Mouse (Mus musculus) embryonic fibroblast, embryonic 13.5 days (primary cell): ENCODE data around the gene Samm50. TPM values are rescaled to one million over a fixed set of nuclear protein-coding genes. Genes with fewer than 3 reads are reported as not detected.

Experiments
- H3K27ac ChIP-seq: 2 replicates; pipeline ENCODE4 v1.5.1; 2012; ENCODE audit warnings: low read length, control low read depth, inconsistent platforms; ENCODE audit not compliant: insufficient read depth
- H3K4me1 ChIP-seq: 2 replicates; pipeline ENCODE4 v1.6.1; 2011; ENCODE audit warnings: low read length; ENCODE audit not compliant: control insufficient read depth, insufficient read depth
- H3K4me3 ChIP-seq: 2 replicates; pipeline ENCODE4 v1.5.1; 2011; ENCODE audit warnings: mild to moderate bottlenecking, control low read depth, low read length; ENCODE audit not compliant: insufficient read depth
- CTCF ChIP-seq: IDR thresholded peaks from 2 replicates; pipeline ENCODE4 v1.5.1; 2011; ENCODE audit warnings: mild to moderate bottlenecking, control low read depth, low read length, moderate library complexity, borderline replicate concordance; ENCODE audit not compliant: insufficient read depth
- POLR2A ChIP-seq: IDR thresholded peaks from 2 replicates; pipeline ENCODE4 v1.6.1; 2011; ENCODE audit warnings: low read depth, mild to moderate bottlenecking, control low read depth, low read length, moderate library complexity
- polyA plus RNA-seq: library from polyadenylated mRNA; stranded (reverse); fragments of >200 nt; gene quantifications from 2 replicates; pipeline ENCODE4 v1.2.4, GENCODE M21; 2011; ENCODE audit warnings: low read depth; ENCODE audit not compliant: missing spikeins, insufficient read length

The Samm50 gene
- polyA plus RNA-seq, 1 experiment: 69.0 TPM

DNA sequence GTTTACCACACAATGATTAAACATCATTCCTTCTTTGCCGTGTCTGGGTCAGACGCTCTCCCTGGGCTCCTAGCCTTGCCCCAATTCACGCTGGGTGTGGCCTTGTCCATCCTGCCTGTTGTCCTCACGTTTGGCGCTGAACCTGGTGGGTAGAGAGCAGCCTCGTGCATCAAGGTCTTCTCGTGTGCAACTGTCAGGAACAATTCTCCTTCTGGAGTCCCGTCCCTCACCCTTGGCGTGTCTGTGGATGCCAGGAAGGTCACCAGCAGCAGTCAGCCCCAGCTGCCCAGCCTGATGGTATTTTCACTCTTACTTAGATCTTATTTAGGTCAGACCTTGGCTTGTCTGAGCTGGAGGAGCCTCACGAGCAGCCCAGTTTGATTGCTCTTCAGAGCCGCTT, 73.1 kb downstream of the Samm50 start:
- H3K4me3 ChIP-seq: no peak overlapping the region
- no peaks in the 10 kb centered on the region for H3K4me1 ChIP-seq
- TF ChIP-seq CTCF: no peak
- TF ChIP-seq POLR2A: no peak
- H3K27ac ChIP-seq: no peak overlapping the region

- TF ChIP-seq POLR2A (no peak), CTCF (no peak)
- no peaks in the 10 kb centered on the region for H3K4me1 ChIP-seq
- no peak overlapping the region for H3K27ac ChIP-seq
These were observed 74.2 kb downstream of the Samm50 start for GRCm38 (mm10) chr15:84266290-84266689.

More at GRCm38 (mm10) chr15:84266290-84266689, 74.2 kb downstream of the Samm50 start:
- H3K4me3 ChIP-seq: no peak overlapping the region

Other genes with a start within 250 kb of the Samm50 start
- not detected in 2 replicates for gene Efcab6, start 126.9 kb upstream of the Samm50 start, polyA plus RNA-seq
- 1.0 and 3.6 TPM in 2 replicates for gene Sult4a1, start 86.5 kb upstream of the Samm50 start, polyA plus RNA-seq
- not detected in 2 replicates for gene Pnpla5, start 69.1 kb upstream of the Samm50 start, polyA plus RNA-seq
- not detected in 2 replicates for gene Pnpla3, start 24.4 kb upstream of the Samm50 start, polyA plus RNA-seq
- 4.2 and 12.6 TPM in 2 replicates for gene Parvb, start 39.8 kb downstream of the Samm50 start, polyA plus RNA-seq
- 0.39 TPM in 1 of 2 replicates, not detected in the other for gene Parvg, start 131.8 kb downstream of the Samm50 start, polyA plus RNA-seq